Mouse (Mus musculus): ENCODE data around the gene Maz. TPM values are rescaled to one million over a fixed set of nuclear protein-coding genes. Genes with fewer than 3 reads are reported as not detected.

Maz gene
- polyA plus RNA-seq, 1 experiment from 2014 or later, result 104 TPM

- H3K9ac ChIP-seq, result no peak overlapping the region
- 85% methylated on average over 10 of the region's 10 CpGs for WGBS (ENCODE audit: insufficient replicate concordance)
- H3K9me3 ChIP-seq (replicated peaks), result no peaks in the 10 kb centered on the region
- no peak overlapping the region for H3K27ac ChIP-seq
- peaks cover 35% of the 10 kb centered on the region for H3K36me3 ChIP-seq
- H3K4me3 ChIP-seq, result no peak overlapping the region
- ATAC-seq, result no peak
- no peaks in the 10 kb centered on the region for H3K27me3 ChIP-seq (replicated peaks)
- peaks cover 74% of the 10 kb centered on the region for H3K4me1 ChIP-seq
- H3K4me2 ChIP-seq, result no peak overlapping the region
Observed at GRCm38 (mm10) chr7:127012845-127013244, 14.0 kb downstream of the Maz start.

DNA sequence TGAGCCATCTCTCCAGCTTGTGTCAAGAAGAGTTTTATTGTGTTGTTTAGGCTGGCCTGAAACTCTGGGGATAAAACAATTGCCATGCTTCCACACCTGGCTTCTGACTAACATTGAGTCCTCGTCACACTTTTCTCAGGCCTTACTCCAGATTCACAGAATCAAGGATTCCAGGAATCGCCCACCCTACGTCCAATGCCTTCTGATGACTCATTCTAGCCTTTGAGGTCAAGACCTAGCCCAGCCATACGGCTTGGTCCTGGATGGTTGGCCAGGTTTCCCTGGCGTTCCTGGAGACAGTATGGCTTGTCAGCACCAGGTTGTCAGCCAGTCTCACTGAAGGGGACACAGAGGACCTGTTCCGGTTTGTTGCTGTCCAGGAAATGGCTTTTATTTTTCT, 14.5 kb downstream of the Maz start:
- Histone ChIP-seq H3K27me3 (replicated peaks) (no peaks in the 10 kb centered on the region), H3K4me2 (no peak overlapping the region), H3K36me3 (peaks cover 35% of the 10 kb centered on the region), H3K27ac (no peak overlapping the region; the same call in 1 of the 2 replicates), H3K4me3 (no peak overlapping the region), H3K9ac (no peak overlapping the region), H3K9me3 (replicated peaks) (no peaks in the 10 kb centered on the region), H3K4me1 (peaks cover 74% of the 10 kb centered on the region)
- 73% methylated on average over 6 of the region's 6 CpGs for WGBS (ENCODE audit: insufficient replicate concordance)
- no peak for ATAC-seq

GRCm38 (mm10) chr7:127011717-127012116, 15.1 kb downstream of the Maz start:
- Histone ChIP-seq H3K9me3 (replicated peaks) (no peaks in the 10 kb centered on the region), H3K4me3 (no peak overlapping the region), H3K4me1 (peaks cover 78% of the 10 kb centered on the region), H3K9ac (no peak overlapping the region), H3K27ac (peak overlapping the region; percentile 23; the same call in 1 of the 2 replicates), H3K27me3 (replicated peaks) (no peaks in the 10 kb centered on the region), H3K36me3 (peaks cover 35% of the 10 kb centered on the region), H3K4me2 (no peak overlapping the region)
- ATAC-seq, result no peak
- WGBS (ENCODE audit: insufficient replicate concordance), result 80% methylated on average over 2 of the region's 2 CpGs

- Histone ChIP-seq H3K36me3 (peaks cover 35% of the 10 kb centered on the region), H3K27ac (peak overlapping the region; percentile 38), H3K4me2 (no peak overlapping the region), H3K4me3 (no peak overlapping the region), H3K27me3 (replicated peaks) (no peaks in the 10 kb centered on the region), H3K9me3 (replicated peaks) (no peaks in the 10 kb centered on the region), H3K9ac (no peak overlapping the region), H3K4me1 (peaks cover 75% of the 10 kb centered on the region)
- no peak for ATAC-seq
- 83% methylated on average over 2 of the region's 2 CpGs for WGBS (ENCODE audit: insufficient replicate concordance)
Observed at GRCm38 (mm10) chr7:127011051-127011450, 15.8 kb downstream of the Maz start.

DNA sequence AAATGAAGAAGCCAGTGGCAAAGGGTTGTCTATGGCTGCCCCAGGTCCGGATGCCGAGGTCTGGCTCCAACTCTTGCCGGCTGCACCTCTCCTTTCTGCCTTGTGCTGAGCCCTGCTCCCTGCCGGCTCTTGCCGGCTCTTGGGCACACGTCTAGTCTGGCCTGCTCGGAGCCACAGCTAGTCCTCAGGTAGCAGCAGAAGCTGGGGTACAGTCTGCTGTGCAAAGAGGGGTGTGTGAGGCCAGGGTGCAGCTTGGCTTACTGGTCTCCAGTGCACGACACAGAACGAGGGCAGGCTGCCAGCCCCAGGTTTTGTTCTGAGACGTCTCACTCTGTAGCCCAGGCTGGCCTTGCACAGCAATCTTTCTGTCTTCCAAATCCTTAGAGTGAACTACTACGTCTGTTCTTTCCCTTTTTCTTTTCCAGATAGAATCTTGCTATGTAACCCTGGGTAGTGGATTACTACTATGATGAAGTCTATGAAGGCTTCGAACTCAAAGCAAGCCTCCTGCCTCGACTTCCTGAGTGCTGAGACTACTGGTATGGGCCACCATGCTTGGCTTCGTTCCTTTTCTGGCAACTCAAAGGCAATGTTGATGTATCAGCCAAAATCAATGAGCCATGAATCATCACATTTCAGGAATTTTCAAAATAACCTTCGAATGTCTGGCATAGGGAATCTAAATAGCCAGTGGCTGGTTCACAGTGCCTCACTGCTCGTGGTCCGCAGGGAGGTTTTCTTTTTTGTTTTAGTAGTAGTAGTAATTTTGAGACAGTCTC, 17.3 kb downstream of the Maz start:
- H3K9ac ChIP-seq, result peak overlapping the region; percentile 63
- no peaks in the 10 kb centered on the region for H3K27me3 ChIP-seq (replicated peaks)
- no peaks in the 10 kb centered on the region for H3K9me3 ChIP-seq (replicated peaks)
- H3K4me1 ChIP-seq, result peaks cover 60% of the 10 kb centered on the region
- 77% methylated on average over 17 of the region's 17 CpGs for WGBS (ENCODE audit: insufficient replicate concordance)
- H3K27ac ChIP-seq, result peak overlapping the region; percentile 96
- H3K36me3 ChIP-seq, result peaks cover 21% of the 10 kb centered on the region
- peak overlapping the region; percentile 62 for H3K4me2 ChIP-seq
- no peak for ATAC-seq
- no peak overlapping the region for H3K4me3 ChIP-seq

DNA sequence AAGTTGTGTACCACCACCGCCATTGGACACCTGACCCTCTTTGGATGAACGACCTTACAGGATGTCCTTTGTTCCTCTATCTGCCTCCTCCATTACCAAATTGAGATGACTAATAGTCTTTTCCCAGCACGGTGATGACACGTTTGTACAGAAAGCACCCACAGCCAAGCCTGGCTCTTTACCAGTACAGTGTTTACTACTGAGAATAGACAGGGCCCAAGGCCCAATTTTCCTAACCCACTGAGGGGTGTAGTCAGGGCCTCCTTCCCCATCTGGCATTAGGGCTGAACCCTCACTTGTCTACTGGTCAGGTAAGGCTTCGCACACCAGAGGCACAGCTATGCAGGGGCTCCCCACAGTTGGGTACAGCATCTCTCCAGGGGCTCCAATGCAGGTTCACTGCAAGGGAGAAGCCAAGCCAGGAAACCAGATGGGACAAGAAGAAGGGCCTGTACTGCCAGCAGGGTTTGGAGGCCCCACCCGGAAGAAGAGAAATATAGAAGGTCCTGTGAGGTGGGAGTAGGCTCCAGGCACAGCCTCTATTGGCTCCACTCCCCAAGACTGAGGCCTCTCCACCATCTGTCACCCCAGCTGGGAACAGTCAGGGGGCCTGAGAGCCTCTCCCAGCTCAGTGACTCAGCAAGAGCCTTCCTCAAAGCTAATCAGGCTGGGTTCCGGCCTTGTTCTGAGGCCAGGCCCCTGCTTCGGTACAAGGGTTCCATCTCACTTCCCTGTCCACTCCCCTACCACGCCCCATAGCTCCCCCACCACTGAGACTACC, 18.4 kb downstream of the Maz start:
- WGBS (ENCODE audit: insufficient replicate concordance), result 41% methylated on average over 9 of the region's 9 CpGs
- Histone ChIP-seq H3K27ac (peak overlapping the region; percentile 96), H3K4me2 (peak overlapping the region; percentile 62), H3K4me1 (peaks cover 49% of the 10 kb centered on the region), H3K4me3 (peak overlapping the region; percentile 13; the same call in 1 of the 2 replicates), H3K27me3 (replicated peaks) (no peaks in the 10 kb centered on the region), H3K9me3 (replicated peaks) (no peaks in the 10 kb centered on the region), H3K36me3 (peaks cover 11% of the 10 kb centered on the region), H3K9ac (peak overlapping the region; percentile 63)
- ATAC-seq, result peak; percentile 96

DNA sequence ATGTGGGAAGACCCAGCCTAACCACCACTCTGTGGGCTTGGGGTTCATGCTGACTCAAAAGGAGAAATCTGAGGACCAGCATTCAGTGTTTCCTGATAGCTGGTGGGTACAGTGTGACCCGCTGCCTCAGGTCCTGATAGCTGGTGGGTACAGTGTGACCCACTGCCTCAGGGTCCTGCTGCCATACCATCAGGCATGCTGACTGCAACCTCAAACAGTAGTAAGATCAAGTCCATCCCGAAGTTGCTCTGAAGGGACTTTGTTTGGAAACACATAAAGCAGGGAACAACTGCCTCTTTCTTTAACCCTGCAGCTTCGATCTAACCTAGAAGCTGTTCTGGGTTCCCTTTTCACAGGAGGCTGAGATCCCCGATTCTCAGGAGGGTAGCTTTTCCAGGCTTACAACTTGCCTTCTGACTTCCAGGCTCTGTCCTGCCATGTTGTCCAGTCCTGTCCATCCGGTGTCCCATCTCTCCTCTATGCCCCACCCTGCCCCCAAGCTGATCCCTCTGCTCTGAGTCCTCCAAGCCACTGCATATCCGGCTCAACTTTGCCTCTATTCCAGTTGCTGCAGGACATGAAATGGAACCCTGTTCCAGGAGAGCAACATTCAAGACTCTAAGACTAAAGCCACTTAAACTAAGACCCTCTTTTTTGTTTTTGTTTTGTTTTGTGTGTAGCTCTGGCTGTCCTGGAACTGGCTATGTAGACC, 19.4 kb downstream of the Maz start:
- no peaks in the 10 kb centered on the region for H3K27me3 ChIP-seq (replicated peaks)
- peak overlapping the region; percentile 96 for H3K27ac ChIP-seq
- peak overlapping the region; percentile 63 for H3K9ac ChIP-seq
- no peak for ATAC-seq
- no peak overlapping the region for H3K4me3 ChIP-seq
- peaks cover 52% of the 10 kb centered on the region for H3K4me1 ChIP-seq
- H3K36me3 ChIP-seq, result 0 out of 2 replicates have a peak, but pooled peaks cover 3% of the 10 kb centered on the region
- no peak overlapping the region; the same call in 1 of the 2 replicates for H3K4me2 ChIP-seq
- WGBS (ENCODE audit: insufficient replicate concordance), result 83% methylated on average over 6 of the region's 6 CpGs
- no peaks in the 10 kb centered on the region for H3K9me3 ChIP-seq (replicated peaks)

- no peak for ATAC-seq
- Histone ChIP-seq H3K27me3 (replicated peaks) (no peaks in the 10 kb centered on the region), H3K4me3 (no peak overlapping the region), H3K4me2 (no peak overlapping the region), H3K9ac (no peak overlapping the region), H3K4me1 (peaks cover 29% of the 10 kb centered on the region), H3K36me3 (no peaks in the 10 kb centered on the region), H3K27ac (no peak overlapping the region), H3K9me3 (replicated peaks) (no peaks in the 10 kb centered on the region)
- 78% methylated on average over 4 of the region's 4 CpGs for WGBS (ENCODE audit: insufficient replicate concordance)
Observed at GRCm38 (mm10) chr7:127004122-127004875, 22.5 kb downstream of the Maz start.

DNA sequence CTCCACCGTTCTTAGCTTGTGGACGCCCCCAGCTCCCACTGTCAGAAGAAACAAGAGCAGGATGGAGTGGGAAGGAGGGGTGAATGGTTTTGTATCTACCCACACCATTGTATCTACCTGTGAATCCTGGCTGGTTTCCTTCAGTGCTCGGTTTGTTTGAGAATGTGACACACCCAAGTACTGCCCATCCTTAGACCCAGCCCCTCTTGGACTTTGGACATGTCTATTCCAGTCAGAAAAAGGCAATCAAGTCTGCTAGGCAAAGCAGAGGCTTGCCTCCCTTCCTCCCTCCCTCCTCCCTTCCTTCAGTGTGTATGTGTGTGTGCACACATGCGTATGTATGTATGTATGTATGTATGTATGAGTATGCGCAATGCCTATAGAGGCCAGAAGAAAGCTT, 23.2 kb downstream of the Maz start:
- Histone ChIP-seq H3K4me2 (no peak overlapping the region), H3K27ac (no peak overlapping the region), H3K9me3 (replicated peaks) (no peaks in the 10 kb centered on the region), H3K9ac (no peak overlapping the region), H3K36me3 (no peaks in the 10 kb centered on the region), H3K4me1 (peaks cover 22% of the 10 kb centered on the region), H3K4me3 (no peak overlapping the region), H3K27me3 (replicated peaks) (no peaks in the 10 kb centered on the region)
- WGBS (ENCODE audit: insufficient replicate concordance), result 80% methylated on average over 5 of the region's 5 CpGs
- ATAC-seq, result no peak

DNA sequence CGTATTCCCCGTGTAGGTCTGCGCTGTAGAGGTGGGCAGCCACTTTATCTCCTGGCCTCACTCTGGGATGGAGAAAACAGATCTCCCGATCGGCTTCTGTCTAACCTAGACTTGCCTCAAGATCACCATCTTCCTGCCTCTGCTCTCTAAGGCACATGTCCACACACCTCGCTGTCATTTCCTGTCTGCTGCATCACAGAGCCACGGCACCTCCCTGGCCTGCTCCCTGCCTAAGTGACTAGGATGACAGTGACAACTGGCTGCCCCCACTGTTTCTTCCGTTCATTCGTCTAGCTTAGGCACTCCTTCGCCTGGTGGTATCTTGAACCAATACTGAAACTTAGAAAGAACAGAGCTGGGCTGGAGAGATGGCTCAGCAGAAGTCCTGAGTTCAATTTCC, 27.3 kb downstream of the Maz start:
- Histone ChIP-seq H3K9ac (no peak overlapping the region), H3K4me1 (peaks cover 6% of the 10 kb centered on the region; the same call in 1 of the 2 replicates), H3K36me3 (peaks cover 6% of the 10 kb centered on the region), H3K27ac (no peak overlapping the region), H3K27me3 (replicated peaks) (no peaks in the 10 kb centered on the region), H3K4me3 (no peak overlapping the region), H3K4me2 (no peak overlapping the region), H3K9me3 (replicated peaks) (0 out of 2 replicates have a peak, but pooled peaks cover 3% of the 10 kb centered on the region)
- 51% methylated on average over 10 of the region's 10 CpGs for WGBS (ENCODE audit: insufficient replicate concordance)
- ATAC-seq, result no peak

GRCm38 (mm10) chr7:126996449-126996848, 30.4 kb downstream of the Maz start:
- no peak overlapping the region for H3K27ac ChIP-seq
- 0 out of 2 replicates have a peak, but pooled peaks cover 5% of the 10 kb centered on the region for H3K27me3 ChIP-seq (replicated peaks)
- no peak overlapping the region for H3K4me2 ChIP-seq
- peaks cover 6% of the 10 kb centered on the region for H3K36me3 ChIP-seq
- H3K4me1 ChIP-seq, result no peaks in the 10 kb centered on the region; the same call in 1 of the 2 replicates
- H3K9ac ChIP-seq, result no peak overlapping the region
- no peak overlapping the region for H3K4me3 ChIP-seq
- no peak for ATAC-seq
- 0 out of 2 replicates have a peak, but pooled peaks cover 3% of the 10 kb centered on the region for H3K9me3 ChIP-seq (replicated peaks)
- 68% methylated on average over 4 of the region's 4 CpGs for WGBS (ENCODE audit: insufficient replicate concordance)

Data from liver, embryonic 12.5 days (tissue).